Mouse (Mus musculus): ENCODE data around the gene Morn2. TPM values are rescaled to one million over a fixed set of nuclear protein-coding genes. Genes with fewer than 3 reads are reported as not detected.
"Not testable (repeated sequence)": the region's sequence is repeated elsewhere in the genome, so short reads cannot be mapped to it uniquely, and the experiment has no call there.

Gene Morn2
- 47.3 and 48.5 TPM in 2 replicates for polyA plus RNA-seq (2014; fragmentation: Nextera tagmentation; extraction: Ambion mirVana)

GRCm38 (mm10) chr17:80290074-80290657, at the start of gene Morn2, which contains the start of gene Dhx57:
Gene Morn2 (plus strand): TSS chr17:80290203.
Gene Dhx57 (minus strand): TSS chr17:80290476.
- Histone ChIP-seq H3K4me1 (ENCODE audit: control insufficient read depth, insufficient read depth, low read length) (peaks cover 12% of the 10 kb centered on the region), H3K4me3 (replicated peaks; ENCODE audit: low read depth, low read length) (peak within 1 kb of the TSS; percentile 83), H3K27me3 (ENCODE audit: control insufficient read depth, insufficient read depth, low read length) (no peaks in the 10 kb centered on the region), H3K9ac (replicated peaks; ENCODE audit: low read length) (peak within 1 kb of the TSS; percentile 83), H3K27ac (replicated peaks; ENCODE audit: low read depth, low read length) (peak within 1 kb of the TSS; percentile 88), H3K4me2 (ENCODE audit: low read length) (peak within 1 kb of the TSS; percentile 65), H3K36me3 (ENCODE audit: control insufficient read depth, insufficient read depth, low read length) (no peaks in the 10 kb centered on the region), H3K9me3 (ENCODE audit: control insufficient read depth, low read length) (no peaks in the 10 kb centered on the region)
- peak; percentile 98 for DNase-seq
- under 1% methylated on average over 35 of the region's 35 CpGs for WGBS
- peak; percentile 99 for ATAC-seq (ENCODE audit: low FRiP score, low TSS enrichment)

DNA sequence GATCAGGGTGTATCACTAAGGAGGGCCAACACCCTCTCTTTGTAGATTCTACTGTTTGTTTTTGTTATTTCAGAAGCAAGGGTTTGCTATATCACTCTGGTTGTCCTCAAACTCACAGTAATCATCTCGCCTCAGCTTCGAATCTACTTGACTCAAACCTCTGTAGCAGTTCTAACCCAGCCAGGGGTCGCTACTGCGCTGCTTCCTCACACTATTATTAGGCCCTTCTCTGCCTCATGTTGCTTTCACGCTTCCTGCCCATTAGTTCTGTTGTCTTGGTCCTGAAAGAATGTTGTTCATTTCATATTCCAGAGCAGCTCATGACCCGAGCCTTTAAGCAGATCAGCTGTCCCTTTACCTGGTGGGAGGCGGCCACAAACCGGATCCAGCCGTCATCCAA, 48.4 kb upstream of the Morn2 start:
- WGBS, result 93% methylated on average over 9 of the region's 9 CpGs
- H3K36me3 ChIP-seq (ENCODE audit: control insufficient read depth, insufficient read depth, low read length), result peaks cover 95% of the 10 kb centered on the region
- no peak overlapping the region for H3K4me2 ChIP-seq (ENCODE audit: low read length)
- no peak for ATAC-seq (ENCODE audit: low FRiP score, low TSS enrichment)
- H3K9me3 ChIP-seq (ENCODE audit: control insufficient read depth, low read length), result no peaks in the 10 kb centered on the region
- no peaks in the 10 kb centered on the region for H3K4me1 ChIP-seq (ENCODE audit: control insufficient read depth, insufficient read depth, low read length)
- H3K4me3 ChIP-seq (replicated peaks; ENCODE audit: low read depth, low read length), result no peak overlapping the region
- no peak overlapping the region for H3K27ac ChIP-seq (replicated peaks; ENCODE audit: low read depth, low read length)
- no peaks in the 10 kb centered on the region for H3K27me3 ChIP-seq (ENCODE audit: control insufficient read depth, insufficient read depth, low read length)
- no peak for DNase-seq
- no peak overlapping the region for H3K9ac ChIP-seq (replicated peaks; ENCODE audit: low read length)

DNA sequence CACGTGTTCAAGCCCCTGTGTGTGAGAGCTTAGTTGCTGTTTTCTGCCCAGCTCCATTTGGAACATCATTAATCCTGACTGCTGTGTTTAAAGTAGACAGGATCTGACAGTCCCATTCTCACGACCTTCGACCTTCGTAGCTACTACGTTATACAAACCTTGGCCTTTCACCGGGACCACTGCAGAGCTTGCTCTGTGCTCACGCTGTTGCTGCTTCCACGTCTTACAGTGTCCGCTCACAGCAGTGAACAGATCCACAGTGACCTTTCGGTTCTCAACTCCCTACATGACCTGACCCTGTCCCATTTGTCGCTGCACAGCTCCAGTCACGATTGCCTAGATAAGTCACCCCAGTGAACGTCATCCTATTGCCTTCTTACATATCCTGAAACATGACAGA, 46.9 kb upstream of the Morn2 start:
- Histone ChIP-seq H3K4me2 (ENCODE audit: low read length) (no peak overlapping the region), H3K9ac (replicated peaks; ENCODE audit: low read length) (no peak overlapping the region), H3K27me3 (ENCODE audit: control insufficient read depth, insufficient read depth, low read length) (no peaks in the 10 kb centered on the region), H3K9me3 (ENCODE audit: control insufficient read depth, low read length) (no peaks in the 10 kb centered on the region), H3K4me3 (replicated peaks; ENCODE audit: low read depth, low read length) (no peak overlapping the region), H3K4me1 (ENCODE audit: control insufficient read depth, insufficient read depth, low read length) (no peaks in the 10 kb centered on the region), H3K27ac (replicated peaks; ENCODE audit: low read depth, low read length) (no peak overlapping the region), H3K36me3 (ENCODE audit: control insufficient read depth, insufficient read depth, low read length) (peaks cover 97% of the 10 kb centered on the region)
- ATAC-seq (ENCODE audit: low FRiP score, low TSS enrichment), result no peak
- WGBS, result 80% methylated on average over 13 of the region's 13 CpGs
- DNase-seq, result no peak

DNA sequence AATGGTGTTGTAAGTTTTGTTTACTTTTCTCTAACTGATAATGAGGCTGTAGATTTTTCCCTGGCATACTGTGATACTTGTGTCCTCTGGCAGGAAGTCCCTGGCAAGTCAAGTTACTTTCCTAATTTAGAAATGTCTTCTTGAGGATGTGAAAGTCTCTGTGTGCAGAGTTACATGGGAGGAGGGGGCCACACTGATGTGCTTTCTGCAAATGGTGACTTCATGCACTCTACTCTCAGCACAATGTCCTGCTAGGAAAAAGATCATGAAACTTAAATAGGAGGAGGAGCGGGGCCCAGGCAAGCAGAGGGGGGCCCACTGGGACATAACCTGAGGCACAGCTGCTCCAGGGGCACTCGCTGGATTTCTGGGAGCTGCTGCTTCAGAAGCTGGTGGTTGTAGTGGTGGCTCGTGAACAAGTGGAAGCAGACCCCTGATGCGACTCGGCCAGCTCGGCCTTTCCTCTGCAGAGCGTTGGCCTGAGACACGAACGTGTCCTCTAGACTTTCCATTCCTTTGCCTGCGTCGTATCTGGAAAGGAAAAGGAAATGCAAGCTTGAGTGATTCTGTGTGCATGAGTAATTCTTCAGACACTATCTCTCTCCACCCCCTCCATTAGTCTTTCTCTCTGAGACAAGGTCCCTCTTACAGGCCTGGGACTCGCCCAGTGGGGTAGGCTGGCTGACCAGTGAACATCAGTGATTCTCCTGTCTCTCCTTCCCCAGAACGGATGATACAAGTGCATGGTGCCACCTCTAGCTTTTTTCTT, 37.1 kb upstream of the Morn2 start:
- H3K9me3 ChIP-seq (ENCODE audit: control insufficient read depth, low read length), result no peaks in the 10 kb centered on the region
- ATAC-seq (ENCODE audit: low FRiP score, low TSS enrichment) (no peak), DNase-seq (no peak)
- no peak overlapping the region for H3K4me2 ChIP-seq (ENCODE audit: low read length)
- H3K4me1 ChIP-seq (ENCODE audit: control insufficient read depth, insufficient read depth, low read length), result no peaks in the 10 kb centered on the region
- no peaks in the 10 kb centered on the region for H3K27me3 ChIP-seq (ENCODE audit: control insufficient read depth, insufficient read depth, low read length)
- 75% methylated on average over 13 of the region's 13 CpGs for WGBS
- H3K9ac ChIP-seq (replicated peaks; ENCODE audit: low read length), result no peak overlapping the region
- no peak overlapping the region for H3K27ac ChIP-seq (replicated peaks; ENCODE audit: low read depth, low read length)
- peaks cover 98% of the 10 kb centered on the region for H3K36me3 ChIP-seq (ENCODE audit: control insufficient read depth, insufficient read depth, low read length)
- H3K4me3 ChIP-seq (replicated peaks; ENCODE audit: low read depth, low read length), result no peak overlapping the region

DNA sequence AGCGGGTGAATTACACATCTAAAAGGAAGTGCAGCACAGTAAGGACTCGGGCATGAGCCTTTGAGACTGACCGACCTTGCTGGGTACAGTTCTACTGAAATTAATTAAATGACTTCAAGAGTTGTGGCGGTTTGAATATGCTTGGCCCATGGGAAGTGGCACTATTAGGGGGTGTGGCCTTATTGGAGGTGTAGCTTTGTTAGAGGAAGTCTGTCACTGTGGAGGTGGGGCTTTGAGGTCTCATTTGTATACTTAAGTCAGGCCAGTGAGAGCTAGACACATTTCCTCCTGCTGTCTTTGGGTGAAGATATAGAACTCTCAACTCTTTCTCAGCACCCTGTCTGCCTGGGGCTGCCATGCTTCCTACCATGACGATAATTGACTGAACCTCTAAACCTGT, 35.6 kb upstream of the Morn2 start:
- Histone ChIP-seq H3K4me3 (replicated peaks; ENCODE audit: low read depth, low read length) (no peak overlapping the region), H3K9ac (replicated peaks; ENCODE audit: low read length) (no peak overlapping the region), H3K27me3 (ENCODE audit: control insufficient read depth, insufficient read depth, low read length) (no peaks in the 10 kb centered on the region), H3K27ac (replicated peaks; ENCODE audit: low read depth, low read length) (no peak overlapping the region), H3K4me2 (ENCODE audit: low read length) (no peak overlapping the region), H3K36me3 (ENCODE audit: control insufficient read depth, insufficient read depth, low read length) (peaks cover 97% of the 10 kb centered on the region), H3K4me1 (ENCODE audit: control insufficient read depth, insufficient read depth, low read length) (no peaks in the 10 kb centered on the region), H3K9me3 (ENCODE audit: control insufficient read depth, low read length) (no peaks in the 10 kb centered on the region)
- ATAC-seq (ENCODE audit: low FRiP score, low TSS enrichment) (no peak), DNase-seq (no peak)
- 95% methylated on average over 5 of the region's 5 CpGs for WGBS

- no peak for DNase-seq
- 80% methylated on average over 13 of the region's 13 CpGs for WGBS
Observed at GRCm38 (mm10) chr17:80255208-80255607, 34.8 kb upstream of the Morn2 start.

DNA sequence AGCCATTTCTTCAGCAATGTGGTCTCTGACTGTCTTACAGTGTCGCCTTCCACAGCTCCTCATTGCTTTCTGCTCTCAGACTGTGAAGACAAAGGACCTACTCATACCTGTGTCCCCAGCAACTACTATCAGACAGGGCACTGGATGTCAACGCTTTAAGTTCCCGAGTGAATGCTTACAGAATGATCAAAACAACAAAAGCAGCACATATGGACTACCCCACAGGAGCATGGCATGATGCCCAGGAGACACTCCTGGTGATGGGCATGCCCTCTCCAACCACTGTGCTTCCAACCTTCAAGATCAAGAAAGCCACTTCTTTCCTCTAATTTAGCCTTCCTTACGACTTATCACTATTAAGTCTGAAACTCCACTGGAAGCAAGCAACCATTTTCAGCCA, 22.9 kb upstream of the Morn2 start:
- Histone ChIP-seq H3K36me3 (ENCODE audit: control insufficient read depth, insufficient read depth, low read length) (peaks cover 93% of the 10 kb centered on the region), H3K4me3 (replicated peaks; ENCODE audit: low read depth, low read length) (no peak overlapping the region), H3K9ac (replicated peaks; ENCODE audit: low read length) (no peak overlapping the region), H3K9me3 (ENCODE audit: control insufficient read depth, low read length) (no peaks in the 10 kb centered on the region), H3K27ac (replicated peaks; ENCODE audit: low read depth, low read length) (no peak overlapping the region), H3K27me3 (ENCODE audit: control insufficient read depth, insufficient read depth, low read length) (no peaks in the 10 kb centered on the region), H3K4me1 (ENCODE audit: control insufficient read depth, insufficient read depth, low read length) (no peaks in the 10 kb centered on the region), H3K4me2 (ENCODE audit: low read length) (no peak overlapping the region)
- ATAC-seq (ENCODE audit: low FRiP score, low TSS enrichment) (no peak), DNase-seq (no peak)
- WGBS, result 98% methylated on average over 4 of the region's 4 CpGs

More at GRCm38 (mm10) chr17:80255208-80255607, 34.8 kb upstream of the Morn2 start:
- no peaks in the 10 kb centered on the region for H3K27me3 ChIP-seq (ENCODE audit: control insufficient read depth, insufficient read depth, low read length)
- ATAC-seq (ENCODE audit: low FRiP score, low TSS enrichment), result no peak
- no peaks in the 10 kb centered on the region for H3K9me3 ChIP-seq (ENCODE audit: control insufficient read depth, low read length)
- H3K36me3 ChIP-seq (ENCODE audit: control insufficient read depth, insufficient read depth, low read length), result peaks cover 97% of the 10 kb centered on the region
- H3K9ac ChIP-seq (replicated peaks; ENCODE audit: low read length), result no peak overlapping the region
- no peak overlapping the region for H3K4me2 ChIP-seq (ENCODE audit: low read length)
- no peaks in the 10 kb centered on the region for H3K4me1 ChIP-seq (ENCODE audit: control insufficient read depth, insufficient read depth, low read length)
- no peak overlapping the region for H3K4me3 ChIP-seq (replicated peaks; ENCODE audit: low read depth, low read length)
- no peak overlapping the region for H3K27ac ChIP-seq (replicated peaks; ENCODE audit: low read depth, low read length)

DNA sequence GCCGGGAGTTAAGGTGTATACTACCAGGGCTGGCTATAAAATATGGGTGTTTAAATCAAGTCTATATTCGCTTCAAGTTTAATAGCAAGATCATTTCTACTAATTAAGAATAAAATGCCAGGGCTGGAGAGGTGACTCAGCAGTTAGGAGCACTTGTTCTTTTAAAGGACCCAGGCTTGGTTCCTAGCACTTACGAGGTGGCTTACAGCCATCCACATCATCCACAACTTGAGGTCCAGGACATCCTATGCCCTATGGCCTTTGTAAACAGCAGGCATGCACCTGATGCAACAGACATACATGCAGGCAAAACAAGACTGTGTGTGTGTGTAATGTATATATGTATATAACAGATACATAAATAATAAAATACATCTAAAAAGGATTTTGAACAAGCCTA, 21.9 kb upstream of the Morn2 start:
- no peaks in the 10 kb centered on the region for H3K4me1 ChIP-seq (ENCODE audit: control insufficient read depth, insufficient read depth, low read length)
- no peak overlapping the region for H3K9ac ChIP-seq (replicated peaks; ENCODE audit: low read length)
- no peak for ATAC-seq (ENCODE audit: low FRiP score, low TSS enrichment)
- no peak overlapping the region for H3K4me3 ChIP-seq (replicated peaks; ENCODE audit: low read depth, low read length)
- H3K27me3 ChIP-seq (ENCODE audit: control insufficient read depth, insufficient read depth, low read length), result no peaks in the 10 kb centered on the region
- H3K4me2 ChIP-seq (ENCODE audit: low read length), result no peak overlapping the region
- H3K27ac ChIP-seq (replicated peaks; ENCODE audit: low read depth, low read length), result no peak overlapping the region
- peaks cover 94% of the 10 kb centered on the region for H3K36me3 ChIP-seq (ENCODE audit: control insufficient read depth, insufficient read depth, low read length)
- DNase-seq, result no peak
- H3K9me3 ChIP-seq (ENCODE audit: control insufficient read depth, low read length), result no peaks in the 10 kb centered on the region
- 97% methylated on average over 3 of the region's 3 CpGs for WGBS

DNA sequence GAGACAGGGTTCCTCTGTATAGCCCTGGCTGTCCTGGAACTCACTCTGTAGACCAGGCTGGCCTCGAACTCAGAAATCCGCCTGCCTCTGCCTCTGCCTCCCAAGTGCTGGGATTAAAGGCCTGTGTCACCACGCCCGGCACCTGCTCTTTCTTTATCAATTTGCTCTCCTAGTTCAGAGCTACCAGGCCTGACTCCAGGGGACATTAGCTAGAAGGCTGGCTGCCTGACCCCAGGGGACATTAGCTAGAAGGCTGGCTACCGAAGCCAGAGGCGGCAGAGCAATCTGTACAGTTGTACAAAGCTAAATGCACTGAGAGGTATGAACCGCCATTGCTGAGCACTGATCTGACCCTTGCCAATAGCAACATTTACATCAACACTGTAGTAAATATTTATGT, 19.4 kb upstream of the Morn2 start:
- peaks cover 94% of the 10 kb centered on the region for H3K36me3 ChIP-seq (ENCODE audit: control insufficient read depth, insufficient read depth, low read length)

More for the DNA sequence above, 19.4 kb upstream of the Morn2 start:
- not testable (repeated sequence) for H3K27ac ChIP-seq (replicated peaks; ENCODE audit: low read depth, low read length); H3K9ac ChIP-seq (replicated peaks; ENCODE audit: low read length); H3K4me1 ChIP-seq (ENCODE audit: control insufficient read depth, insufficient read depth, low read length); DNase-seq; H3K4me3 ChIP-seq (replicated peaks; ENCODE audit: low read depth, low read length); H3K9me3 ChIP-seq (ENCODE audit: control insufficient read depth, low read length); H3K4me2 ChIP-seq (ENCODE audit: low read length); H3K27me3 ChIP-seq (ENCODE audit: control insufficient read depth, insufficient read depth, low read length); ATAC-seq (ENCODE audit: low FRiP score, low TSS enrichment)
- WGBS, result 91% methylated on average over 7 of the region's 7 CpGs

All from midbrain, embryonic 14.5 days (tissue).